Mouse (Mus musculus): ENCODE measurements around the gene Zfp365. TPM values are rescaled to one million over a fixed set of nuclear protein-coding genes. Genes with fewer than 3 reads are reported as not detected.

The Zfp365 gene
- polyA plus RNA-seq, 1 experiment from 2014 or later = 3.0 TPM

- 80% methylated on average over 4 of the region's 4 CpGs for WGBS
- no peaks in the 10 kb centered on the region for H3K4me1 ChIP-seq
- no peak for ATAC-seq (ENCODE audit: low FRiP score)
- H3K4me3 ChIP-seq = no peak overlapping the region
- H3K9me3 ChIP-seq (replicated peaks) = no peaks in the 10 kb centered on the region
- no peak overlapping the region for H3K9ac ChIP-seq
- no peak overlapping the region for H3K27ac ChIP-seq
- H3K27me3 ChIP-seq = no peaks in the 10 kb centered on the region
- no peaks in the 10 kb centered on the region for H3K36me3 ChIP-seq
- H3K4me2 ChIP-seq (replicated peaks) = no peak overlapping the region
Observed at GRCm38 (mm10) chr10:67898949-67899675, 13.3 kb downstream of the Zfp365 start.

- H3K9ac ChIP-seq = no peak overlapping the region
- H3K4me2 ChIP-seq (replicated peaks) = no peak overlapping the region
- H3K27me3 ChIP-seq = no peaks in the 10 kb centered on the region
- no peak for ATAC-seq (ENCODE audit: low FRiP score)
- H3K36me3 ChIP-seq = no peaks in the 10 kb centered on the region
- 90% methylated on average over 9 of the region's 9 CpGs for WGBS
- H3K4me1 ChIP-seq = no peaks in the 10 kb centered on the region
- H3K9me3 ChIP-seq (replicated peaks) = no peaks in the 10 kb centered on the region
- no peak overlapping the region for H3K4me3 ChIP-seq
- no peak overlapping the region for H3K27ac ChIP-seq
Observed at GRCm38 (mm10) chr10:67898355-67898935, 14.0 kb downstream of the Zfp365 start.

GRCm38 (mm10) chr10:67897281-67897680 lies 15.2 kb downstream of the Zfp365 start:
- H3K27me3 ChIP-seq = no peaks in the 10 kb centered on the region
- H3K4me3 ChIP-seq = no peak overlapping the region
- 86% methylated on average over 6 of the region's 6 CpGs for WGBS
- no peak overlapping the region for H3K27ac ChIP-seq
- no peaks in the 10 kb centered on the region for H3K4me1 ChIP-seq
- no peak overlapping the region for H3K4me2 ChIP-seq (replicated peaks)
- H3K36me3 ChIP-seq = no peaks in the 10 kb centered on the region
- no peaks in the 10 kb centered on the region for H3K9me3 ChIP-seq (replicated peaks)
- no peak for ATAC-seq (ENCODE audit: low FRiP score)
- no peak overlapping the region for H3K9ac ChIP-seq

- no peak for ATAC-seq (ENCODE audit: low FRiP score)
- Histone ChIP-seq H3K36me3 (no peaks in the 10 kb centered on the region), H3K4me1 (no peaks in the 10 kb centered on the region), H3K27me3 (no peaks in the 10 kb centered on the region), H3K4me3 (no peak overlapping the region), H3K9ac (no peak overlapping the region), H3K27ac (no peak overlapping the region), H3K9me3 (replicated peaks) (no peaks in the 10 kb centered on the region), H3K4me2 (replicated peaks) (no peak overlapping the region)
- WGBS = 91% methylated on average over 7 of the region's 7 CpGs
Observed at GRCm38 (mm10) chr10:67894683-67895082, 17.8 kb downstream of the Zfp365 start.

- Histone ChIP-seq H3K9me3 (replicated peaks) (no peaks in the 10 kb centered on the region), H3K4me2 (replicated peaks) (no peak overlapping the region), H3K4me3 (no peak overlapping the region), H3K4me1 (no peaks in the 10 kb centered on the region), H3K27me3 (no peaks in the 10 kb centered on the region), H3K36me3 (no peaks in the 10 kb centered on the region), H3K27ac (no peak overlapping the region), H3K9ac (no peak overlapping the region)
- ATAC-seq (ENCODE audit: low FRiP score) = no peak
- 74% methylated on average over 8 of the region's 8 CpGs for WGBS
Observed at GRCm38 (mm10) chr10:67894059-67894458, 18.4 kb downstream of the Zfp365 start.

DNA sequence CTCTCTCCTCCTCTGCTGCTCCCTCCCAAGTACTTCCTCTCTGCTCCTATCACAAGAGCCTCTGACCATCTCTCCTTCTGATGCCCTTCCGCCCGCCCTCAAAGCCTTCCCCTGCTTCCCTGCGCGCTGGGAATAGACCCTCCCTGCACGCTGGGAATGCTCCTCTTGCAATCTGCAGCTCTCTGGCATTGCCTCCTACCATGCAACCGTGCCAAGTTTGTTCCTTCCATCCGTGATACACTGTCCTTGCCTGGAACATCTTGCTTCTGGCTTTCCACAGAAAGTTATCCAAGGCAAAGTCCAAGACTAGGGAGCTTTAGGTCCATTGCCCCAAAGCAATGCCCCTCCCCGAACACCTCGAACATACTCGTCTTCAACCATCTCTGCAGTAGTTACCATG lies 19.2 kb downstream of the Zfp365 start:
- no peak for ATAC-seq (ENCODE audit: low FRiP score)
- Histone ChIP-seq H3K9me3 (replicated peaks) (no peaks in the 10 kb centered on the region), H3K9ac (no peak overlapping the region), H3K4me3 (no peak overlapping the region), H3K36me3 (no peaks in the 10 kb centered on the region), H3K27me3 (no peaks in the 10 kb centered on the region), H3K4me1 (no peaks in the 10 kb centered on the region), H3K4me2 (replicated peaks) (no peak overlapping the region), H3K27ac (no peak overlapping the region)
- whole genome bisulfite sequencing = 90% methylated on average over 10 of the region's 10 CpGs

GRCm38 (mm10) chr10:67891126-67891525 lies 21.3 kb downstream of the Zfp365 start:
- Histone ChIP-seq H3K4me3 (no peak overlapping the region), H3K4me2 (replicated peaks) (no peak overlapping the region), H3K4me1 (no peaks in the 10 kb centered on the region), H3K27me3 (no peaks in the 10 kb centered on the region), H3K36me3 (no peaks in the 10 kb centered on the region), H3K27ac (no peak overlapping the region), H3K9me3 (replicated peaks) (no peaks in the 10 kb centered on the region), H3K9ac (no peak overlapping the region)
- no peak for ATAC-seq (ENCODE audit: low FRiP score)
- 93% methylated on average over 6 of the region's 6 CpGs for WGBS

- H3K27ac ChIP-seq = no peak overlapping the region
- 93% methylated on average over 10 of the region's 10 CpGs for WGBS
- H3K9ac ChIP-seq = no peak overlapping the region
- H3K4me1 ChIP-seq = no peaks in the 10 kb centered on the region
- no peaks in the 10 kb centered on the region for H3K27me3 ChIP-seq
- H3K9me3 ChIP-seq (replicated peaks) = no peaks in the 10 kb centered on the region
- ATAC-seq (ENCODE audit: low FRiP score) = no peak
- no peaks in the 10 kb centered on the region for H3K36me3 ChIP-seq
- H3K4me2 ChIP-seq (replicated peaks) = no peak overlapping the region
- no peak overlapping the region for H3K4me3 ChIP-seq
Observed at GRCm38 (mm10) chr10:67887971-67888370, 24.5 kb downstream of the Zfp365 start.

- H3K9ac ChIP-seq = no peak overlapping the region
- no peaks in the 10 kb centered on the region for H3K4me1 ChIP-seq
- H3K9me3 ChIP-seq (replicated peaks) = no peaks in the 10 kb centered on the region
- no peaks in the 10 kb centered on the region for H3K36me3 ChIP-seq
- 86% methylated on average over 4 of the region's 4 CpGs for WGBS
- no peak overlapping the region for H3K27ac ChIP-seq
- H3K27me3 ChIP-seq = no peaks in the 10 kb centered on the region
- H3K4me3 ChIP-seq = no peak overlapping the region
- ATAC-seq (ENCODE audit: low FRiP score) = no peak
- H3K4me2 ChIP-seq (replicated peaks) = no peak overlapping the region
Observed at GRCm38 (mm10) chr10:67880692-67881091, 31.8 kb downstream of the Zfp365 start.

GRCm38 (mm10) chr10:67871811-67872210 lies 40.7 kb downstream of the Zfp365 start:
- Histone ChIP-seq H3K27ac (no peak overlapping the region), H3K9me3 (replicated peaks) (no peaks in the 10 kb centered on the region), H3K4me2 (replicated peaks) (no peak overlapping the region), H3K4me1 (no peaks in the 10 kb centered on the region), H3K36me3 (no peaks in the 10 kb centered on the region), H3K9ac (no peak overlapping the region), H3K27me3 (no peaks in the 10 kb centered on the region), H3K4me3 (no peak overlapping the region)
- WGBS = 32% methylated on average over 2 of the region's 2 CpGs
- ATAC-seq (ENCODE audit: low FRiP score) = 0 out of 2 replicates have a peak, but pooled peaks have one; percentile 43

GRCm38 (mm10) chr10:67868234-67868633 lies 44.2 kb downstream of the Zfp365 start:
- H3K4me3 ChIP-seq = no peak overlapping the region
- WGBS = 94% methylated on average over 3 of the region's 3 CpGs

DNA sequence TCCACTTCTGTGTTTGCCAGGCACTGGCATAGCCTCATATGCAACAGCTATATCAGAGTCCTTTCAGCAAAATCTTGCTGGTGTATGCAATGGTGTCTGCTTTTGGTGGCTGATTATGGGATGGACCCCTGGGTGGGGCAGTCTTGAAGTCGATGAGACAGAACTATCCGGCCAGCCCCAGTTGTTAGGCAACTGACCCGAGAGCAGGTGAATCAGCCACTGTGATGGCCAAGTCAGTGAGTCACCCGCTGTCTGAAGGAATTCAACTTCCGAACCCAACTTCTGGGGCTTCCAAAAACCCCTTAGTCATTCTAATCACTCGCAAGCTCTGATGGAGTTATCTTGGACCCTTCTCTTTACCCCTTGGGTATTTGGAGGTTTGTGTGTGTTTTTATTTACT lies 46.6 kb downstream of the Zfp365 start:
- H3K9ac ChIP-seq = no peak overlapping the region
- H3K36me3 ChIP-seq = no peaks in the 10 kb centered on the region
- 96% methylated on average over 6 of the region's 6 CpGs for WGBS
- no peak overlapping the region for H3K4me2 ChIP-seq (replicated peaks)
- H3K4me3 ChIP-seq = no peak overlapping the region
- no peaks in the 10 kb centered on the region for H3K9me3 ChIP-seq (replicated peaks)
- no peaks in the 10 kb centered on the region for H3K27me3 ChIP-seq
- H3K4me1 ChIP-seq = no peaks in the 10 kb centered on the region
- ATAC-seq (ENCODE audit: low FRiP score) = no peak
- H3K27ac ChIP-seq = no peak overlapping the region

More at GRCm38 (mm10) chr10:67868234-67868633, 44.2 kb downstream of the Zfp365 start:
- Histone ChIP-seq H3K36me3 (no peaks in the 10 kb centered on the region), H3K27ac (no peak overlapping the region), H3K4me1 (no peaks in the 10 kb centered on the region), H3K27me3 (no peaks in the 10 kb centered on the region), H3K4me2 (replicated peaks) (no peak overlapping the region), H3K9me3 (replicated peaks) (no peaks in the 10 kb centered on the region), H3K9ac (no peak overlapping the region)
- no peak for ATAC-seq (ENCODE audit: low FRiP score)

DNA sequence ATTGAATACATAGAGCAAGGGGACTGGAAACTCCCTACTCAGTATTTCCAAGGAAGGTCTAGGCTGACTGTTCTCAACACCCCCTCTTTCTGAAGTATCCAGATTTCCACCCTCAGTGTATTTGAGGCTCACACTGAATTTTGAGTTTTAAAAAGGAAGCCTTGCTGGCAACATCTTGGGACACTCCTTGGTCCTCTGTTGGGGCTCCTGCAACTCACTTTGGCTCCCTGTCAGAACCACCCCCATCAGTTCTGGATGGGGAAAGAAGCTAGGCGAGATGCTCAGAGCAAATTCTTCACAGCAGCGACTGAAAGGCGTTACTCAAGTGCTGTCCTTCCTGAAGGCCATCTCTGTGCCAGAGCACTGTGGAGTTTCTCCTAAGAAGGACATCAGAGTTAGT lies 47.4 kb downstream of the Zfp365 start:
- no peaks in the 10 kb centered on the region for H3K9me3 ChIP-seq (replicated peaks)
- H3K4me2 ChIP-seq (replicated peaks) = no peak overlapping the region
- no peaks in the 10 kb centered on the region for H3K4me1 ChIP-seq
- no peak overlapping the region for H3K9ac ChIP-seq
- no peaks in the 10 kb centered on the region for H3K36me3 ChIP-seq
- no peak overlapping the region for H3K4me3 ChIP-seq
- WGBS = 76% methylated on average over 3 of the region's 3 CpGs
- no peaks in the 10 kb centered on the region for H3K27me3 ChIP-seq
- no peak for ATAC-seq (ENCODE audit: low FRiP score)
- no peak overlapping the region for H3K27ac ChIP-seq
